Mouse (Mus musculus) brown adipose tissue, adult 24 weeks (tissue): ENCODE data around the gene Zfp978. TPM values are rescaled to one million over a fixed set of nuclear protein-coding genes. Genes with fewer than 3 reads are reported as not detected.

ENCODE experiments used
- polyA plus RNA-seq: library from polyadenylated mRNA; stranded (reverse); fragments of >200 nt; gene quantifications from 2 replicates; pipeline ENCODE4 v1.2.4, GENCODE M21; 2012; ENCODE audit not compliant: missing spikeins, insufficient read depth, insufficient read length

The Zfp978 gene
- polyA plus RNA-seq, 1 experiment, result not detected

Other genes with a start within 250 kb of the Zfp978 start
- 1.4 and 3.3 TPM in 2 replicates for gene Zfp991, start 229.3 kb upstream of the Zfp978 start, polyA plus RNA-seq
- not detected in 2 replicates for gene Zfp988, start 55.6 kb upstream of the Zfp978 start, polyA plus RNA-seq
- gene Zfp982, start 131.1 kb downstream of the Zfp978 start, polyA plus RNA-seq, result 36.3 and 88.8 TPM in 2 replicates
- gene Gm16503, start 178.9 kb downstream of the Zfp978 start, polyA plus RNA-seq, result not detected in 2 replicates
- gene Zfp985, start 192.0 kb downstream of the Zfp978 start, polyA plus RNA-seq, result 0.54 and 0.75 TPM in 2 replicates